Mouse (Mus musculus): Measurements from ENCODE around the gene Os9. TPM values are rescaled to one million over a fixed set of nuclear protein-coding genes. Genes with fewer than 3 reads are reported as not detected.

Os9 gene
- polyA plus RNA-seq, 1 experiment, result 106 TPM

- TF ChIP-seq CTCF (IDR thresholded peaks at IDR 0.05; ENCODE audit: extremely low read depth, insufficient read depth, low read length), result no peak
- TF ChIP-seq POLR2A (IDR thresholded peaks at IDR 0.05; ENCODE audit: extremely low read depth, insufficient read depth, low read length), result no peak
- Histone ChIP-seq H3K4me3 (ENCODE audit: insufficient read depth, low read length) (no peak overlapping the region), H3K4me1 (ENCODE audit: control insufficient read depth, insufficient read depth, low read length) (no peaks in the 10 kb centered on the region), H3K27ac (ENCODE audit: insufficient read depth, low read length) (no peak overlapping the region)
Measured at GRCm38 (mm10) chr10:127150471-127150872, 29.5 kb upstream of the Os9 start.

GRCm38 (mm10) chr10:127147135-127147534 is 26.2 kb upstream of the Os9 start:
- Histone ChIP-seq H3K4me1 (ENCODE audit: control insufficient read depth, insufficient read depth, low read length) (no peaks in the 10 kb centered on the region), H3K4me3 (ENCODE audit: insufficient read depth, low read length) (no peak overlapping the region), H3K27ac (ENCODE audit: insufficient read depth, low read length) (no peak overlapping the region)
- TF ChIP-seq POLR2A (IDR thresholded peaks at IDR 0.05; ENCODE audit: extremely low read depth, insufficient read depth, low read length) (no peak), CTCF (IDR thresholded peaks at IDR 0.05; ENCODE audit: extremely low read depth, insufficient read depth, low read length) (no peak)

DNA sequence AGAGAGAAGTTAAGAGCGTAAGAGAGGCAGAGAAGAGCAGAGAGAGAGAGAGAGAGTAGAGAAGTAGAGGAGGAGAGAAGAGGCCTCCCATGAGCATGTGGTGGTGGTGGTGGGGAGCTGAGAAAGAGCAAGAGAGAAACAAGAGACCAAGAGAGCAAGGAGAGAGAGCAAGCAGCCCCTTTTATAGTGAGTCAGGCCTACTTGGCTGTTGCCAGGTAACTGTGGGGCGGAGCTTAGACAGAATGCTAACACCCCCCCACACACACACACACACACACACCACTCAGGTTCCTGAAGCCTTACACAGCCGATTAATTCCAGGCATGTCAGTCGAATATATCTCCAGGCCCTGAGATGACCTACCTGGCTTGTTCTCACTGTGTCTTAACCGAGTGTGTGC is 24.4 kb upstream of the Os9 start:
- Histone ChIP-seq H3K4me1 (ENCODE audit: control insufficient read depth, insufficient read depth, low read length) (no peaks in the 10 kb centered on the region), H3K27ac (ENCODE audit: insufficient read depth, low read length) (no peak overlapping the region), H3K4me3 (ENCODE audit: insufficient read depth, low read length) (no peak overlapping the region)
- no peak for TF ChIP-seq CTCF (IDR thresholded peaks at IDR 0.05; ENCODE audit: extremely low read depth, insufficient read depth, low read length)
- no peak for TF ChIP-seq POLR2A (IDR thresholded peaks at IDR 0.05; ENCODE audit: extremely low read depth, insufficient read depth, low read length)

GRCm38 (mm10) chr10:127144536-127144935 is 23.6 kb upstream of the Os9 start:
- Histone ChIP-seq H3K27ac (ENCODE audit: insufficient read depth, low read length) (no peak overlapping the region), H3K4me1 (ENCODE audit: control insufficient read depth, insufficient read depth, low read length) (no peaks in the 10 kb centered on the region), H3K4me3 (ENCODE audit: insufficient read depth, low read length) (no peak overlapping the region)
- TF ChIP-seq CTCF (IDR thresholded peaks at IDR 0.05; ENCODE audit: extremely low read depth, insufficient read depth, low read length), result no peak
- no peak for TF ChIP-seq POLR2A (IDR thresholded peaks at IDR 0.05; ENCODE audit: extremely low read depth, insufficient read depth, low read length)

GRCm38 (mm10) chr10:127143228-127143627 is 22.3 kb upstream of the Os9 start:
- Histone ChIP-seq H3K4me3 (ENCODE audit: insufficient read depth, low read length) (no peak overlapping the region), H3K27ac (ENCODE audit: insufficient read depth, low read length) (no peak overlapping the region), H3K4me1 (ENCODE audit: control insufficient read depth, insufficient read depth, low read length) (no peaks in the 10 kb centered on the region)
- TF ChIP-seq POLR2A (IDR thresholded peaks at IDR 0.05; ENCODE audit: extremely low read depth, insufficient read depth, low read length), result no peak
- TF ChIP-seq CTCF (IDR thresholded peaks at IDR 0.05; ENCODE audit: extremely low read depth, insufficient read depth, low read length), result no peak

GRCm38 (mm10) chr10:127141500-127141899 is 20.6 kb upstream of the Os9 start:
- TF ChIP-seq CTCF (IDR thresholded peaks at IDR 0.05; ENCODE audit: extremely low read depth, insufficient read depth, low read length) (no peak), POLR2A (IDR thresholded peaks at IDR 0.05; ENCODE audit: extremely low read depth, insufficient read depth, low read length) (no peak)

DNA sequence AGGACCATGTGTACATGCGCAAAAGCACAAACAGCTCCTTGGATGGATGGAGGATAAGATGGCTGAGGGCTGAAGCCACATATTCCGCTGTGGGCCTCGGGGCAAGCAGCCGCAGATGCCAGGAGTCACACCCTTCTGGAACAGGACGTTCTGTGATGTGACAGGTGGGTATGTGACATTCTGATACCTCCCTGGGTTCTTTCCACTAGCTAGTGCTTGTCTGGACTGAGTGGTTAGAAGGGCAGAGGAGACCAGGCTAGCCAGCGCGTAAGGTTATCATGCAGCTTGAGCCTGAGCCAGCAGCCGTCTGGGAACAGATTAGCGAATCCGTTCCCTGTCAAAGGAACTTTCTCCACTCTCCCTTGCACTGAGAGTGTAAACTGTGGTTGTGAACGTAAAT is 20.0 kb upstream of the Os9 start:
- H3K4me3 ChIP-seq (ENCODE audit: insufficient read depth, low read length), result no peak overlapping the region
- no peak for TF ChIP-seq POLR2A (IDR thresholded peaks at IDR 0.05; ENCODE audit: extremely low read depth, insufficient read depth, low read length)
- no peaks in the 10 kb centered on the region for H3K4me1 ChIP-seq (ENCODE audit: control insufficient read depth, insufficient read depth, low read length)

More at GRCm38 (mm10) chr10:127141500-127141899, 20.6 kb upstream of the Os9 start:
- no peak overlapping the region for H3K4me3 ChIP-seq (ENCODE audit: insufficient read depth, low read length)
- no peaks in the 10 kb centered on the region for H3K4me1 ChIP-seq (ENCODE audit: control insufficient read depth, insufficient read depth, low read length)
- no peak overlapping the region for H3K27ac ChIP-seq (ENCODE audit: insufficient read depth, low read length)

DNA sequence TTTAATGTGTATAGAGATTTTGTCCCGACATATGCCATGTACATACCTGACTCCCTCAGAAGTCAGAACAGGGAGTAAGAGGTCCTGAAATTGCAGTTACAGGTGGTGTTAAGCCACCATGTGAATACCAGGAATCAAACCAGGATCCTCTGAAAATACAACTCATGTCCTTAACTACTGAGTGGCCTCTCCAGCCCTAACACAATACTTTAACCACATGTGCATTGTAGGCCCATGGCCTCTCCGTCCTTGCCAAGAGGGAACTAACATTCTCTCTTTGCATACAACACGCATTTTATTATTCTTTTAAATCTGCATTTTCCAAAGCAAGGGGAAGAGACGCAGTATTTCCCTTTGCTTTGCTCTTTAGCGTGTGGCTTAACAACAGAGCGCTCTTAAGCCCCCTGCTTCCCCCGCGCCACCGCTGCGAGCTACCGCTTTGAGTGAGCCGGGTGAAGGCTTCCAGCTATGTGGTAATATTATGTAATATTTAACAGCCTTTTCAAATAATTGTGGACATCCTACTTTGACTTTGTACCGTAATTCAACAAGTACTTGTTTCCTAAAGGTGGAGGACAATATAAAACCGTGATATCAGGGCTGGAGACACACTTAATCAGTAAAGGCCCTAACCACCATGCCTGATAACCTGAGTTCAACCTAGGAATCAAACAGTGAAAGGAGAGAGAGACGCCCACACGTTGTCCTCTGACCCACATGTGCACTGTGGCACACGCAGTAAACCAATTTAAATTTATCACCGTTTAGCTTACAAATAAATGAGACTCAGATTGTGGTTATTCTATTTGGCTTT is 17.6 kb upstream of the Os9 start:
- Histone ChIP-seq H3K4me3 (ENCODE audit: insufficient read depth, low read length) (no peak overlapping the region), H3K27ac (ENCODE audit: insufficient read depth, low read length) (no peak overlapping the region), H3K4me1 (ENCODE audit: control insufficient read depth, insufficient read depth, low read length) (no peaks in the 10 kb centered on the region)
- TF ChIP-seq POLR2A (IDR thresholded peaks at IDR 0.05; ENCODE audit: extremely low read depth, insufficient read depth, low read length), result no peak
- no peak for TF ChIP-seq CTCF (IDR thresholded peaks at IDR 0.05; ENCODE audit: extremely low read depth, insufficient read depth, low read length)

More for the DNA sequence above, 20.0 kb upstream of the Os9 start:
- H3K27ac ChIP-seq (ENCODE audit: insufficient read depth, low read length), result no peak overlapping the region

GRCm38 (mm10) chr10:127137896-127138295 is 17.0 kb upstream of the Os9 start:
- no peaks in the 10 kb centered on the region for H3K4me1 ChIP-seq (ENCODE audit: control insufficient read depth, insufficient read depth, low read length)
- H3K4me3 ChIP-seq (ENCODE audit: insufficient read depth, low read length), result no peak overlapping the region
- no peak overlapping the region for H3K27ac ChIP-seq (ENCODE audit: insufficient read depth, low read length)
- TF ChIP-seq CTCF (IDR thresholded peaks at IDR 0.05; ENCODE audit: extremely low read depth, insufficient read depth, low read length), result no peak
- no peak for TF ChIP-seq POLR2A (IDR thresholded peaks at IDR 0.05; ENCODE audit: extremely low read depth, insufficient read depth, low read length)

DNA sequence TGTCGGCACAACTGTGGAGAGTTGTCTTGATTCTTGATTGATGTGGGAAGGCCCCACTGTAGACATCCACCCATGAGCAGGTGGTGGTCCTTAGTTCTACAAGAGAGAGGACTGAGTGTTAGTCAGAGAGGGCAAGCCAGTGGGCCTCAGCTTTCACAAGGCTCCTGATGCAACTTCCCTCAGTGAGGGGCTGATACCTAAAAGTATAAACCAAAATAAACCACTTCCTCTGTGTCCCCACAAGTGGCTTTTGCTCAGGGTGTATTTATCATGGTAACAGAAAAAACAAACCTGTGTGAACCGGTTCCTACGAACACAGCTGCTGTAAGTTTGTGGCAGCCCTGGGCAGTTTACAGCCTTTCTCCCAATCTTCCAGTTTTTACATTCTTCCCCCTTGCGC is 15.6 kb upstream of the Os9 start:
- no peak overlapping the region for H3K27ac ChIP-seq (ENCODE audit: insufficient read depth, low read length)
- TF ChIP-seq POLR2A (IDR thresholded peaks at IDR 0.05; ENCODE audit: extremely low read depth, insufficient read depth, low read length), result no peak
- TF ChIP-seq CTCF (IDR thresholded peaks at IDR 0.05; ENCODE audit: extremely low read depth, insufficient read depth, low read length), result no peak
- no peaks in the 10 kb centered on the region for H3K4me1 ChIP-seq (ENCODE audit: control insufficient read depth, insufficient read depth, low read length)
- H3K4me3 ChIP-seq (ENCODE audit: insufficient read depth, low read length), result no peak overlapping the region

Measured in cortical plate, adult 2 months (tissue).